Mouse (Mus musculus): ENCODE results near the gene Dnajc6. TPM values are rescaled to one million over a fixed set of nuclear protein-coding genes. Genes with fewer than 3 reads are reported as not detected.
A peak's percentile ranks its signal among the peaks of the same experiment; 100 is the strongest.

Gene Dnajc6
- polyA plus RNA-seq, 1 experiment from 2014 or later: 57.4 TPM

GRCm38 (mm10) chr4:101540516-101540915, 44.1 kb downstream of the Dnajc6 start:
- Histone ChIP-seq H3K36me3 (no peaks in the 10 kb centered on the region), H3K9me3 (replicated peaks) (no peaks in the 10 kb centered on the region), H3K4me1 (no peaks in the 10 kb centered on the region), H3K27me3 (replicated peaks) (no peaks in the 10 kb centered on the region), H3K4me2 (no peak overlapping the region), H3K27ac (replicated peaks) (no peak overlapping the region), H3K9ac (replicated peaks) (no peak overlapping the region), H3K4me3 (replicated peaks) (no peak overlapping the region)
- WGBS: 80% methylated on average over 4 of the region's 4 CpGs
- ATAC-seq (ENCODE audit: low FRiP score): no peak

GRCm38 (mm10) chr4:101549958-101550591, 53.6 kb downstream of the Dnajc6 start:
- H3K36me3 ChIP-seq: no peaks in the 10 kb centered on the region
- no peaks in the 10 kb centered on the region for H3K27me3 ChIP-seq (replicated peaks)
- peak overlapping the region; percentile 58 for H3K9ac ChIP-seq (replicated peaks)
- under 1% methylated on average over 33 of the region's 33 CpGs for WGBS
- H3K9me3 ChIP-seq (replicated peaks): no peaks in the 10 kb centered on the region
- peaks cover 28% of the 10 kb centered on the region for H3K4me1 ChIP-seq
- peak overlapping the region; percentile 94 for H3K27ac ChIP-seq (replicated peaks)
- peak; percentile 85 for ATAC-seq (ENCODE audit: low FRiP score)
- H3K4me3 ChIP-seq (replicated peaks): peak overlapping the region; percentile 56
- H3K4me2 ChIP-seq: peak overlapping the region; percentile 64

GRCm38 (mm10) chr4:101550671-101551161, 54.3 kb downstream of the Dnajc6 start:
- peak; percentile 82 for ATAC-seq (ENCODE audit: low FRiP score)
- H3K27ac ChIP-seq (replicated peaks): peak overlapping the region; percentile 94
- no peaks in the 10 kb centered on the region for H3K36me3 ChIP-seq
- H3K4me2 ChIP-seq: peak overlapping the region; percentile 64
- H3K4me3 ChIP-seq (replicated peaks): peak overlapping the region; percentile 56
- 1% methylated on average over 33 of the region's 33 CpGs for WGBS
- H3K4me1 ChIP-seq: peaks cover 28% of the 10 kb centered on the region
- H3K27me3 ChIP-seq (replicated peaks): no peaks in the 10 kb centered on the region
- H3K9ac ChIP-seq (replicated peaks): peak overlapping the region; percentile 58
- no peaks in the 10 kb centered on the region for H3K9me3 ChIP-seq (replicated peaks)

GRCm38 (mm10) chr4:101551425-101551824, 55.0 kb downstream of the Dnajc6 start:
- ATAC-seq (ENCODE audit: low FRiP score): no peak

GRCm38 (mm10) chr4:101552372-101552771, 55.9 kb downstream of the Dnajc6 start:
- Histone ChIP-seq H3K27ac (replicated peaks) (peak overlapping the region; percentile 51; the same call in 1 of the 2 replicates), H3K27me3 (replicated peaks) (no peaks in the 10 kb centered on the region), H3K36me3 (no peaks in the 10 kb centered on the region), H3K9me3 (replicated peaks) (no peaks in the 10 kb centered on the region), H3K4me3 (replicated peaks) (peak overlapping the region; percentile 56; the same call in 1 of the 2 replicates), H3K9ac (replicated peaks) (no peak overlapping the region; the same call in 1 of the 2 replicates), H3K4me2 (peak overlapping the region; percentile 64), H3K4me1 (peaks cover 28% of the 10 kb centered on the region)
- WGBS: 20% methylated on average over 5 of the region's 5 CpGs
- no peak for ATAC-seq (ENCODE audit: low FRiP score)

More at GRCm38 (mm10) chr4:101551425-101551824, 55.0 kb downstream of the Dnajc6 start:
- Histone ChIP-seq H3K4me1 (peaks cover 28% of the 10 kb centered on the region), H3K4me3 (replicated peaks) (peak overlapping the region; percentile 56), H3K9ac (replicated peaks) (peak overlapping the region; percentile 58; the same call in 1 of the 2 replicates), H3K4me2 (peak overlapping the region; percentile 64), H3K9me3 (replicated peaks) (no peaks in the 10 kb centered on the region), H3K27ac (replicated peaks) (peak overlapping the region; percentile 94), H3K36me3 (no peaks in the 10 kb centered on the region), H3K27me3 (replicated peaks) (no peaks in the 10 kb centered on the region)
- WGBS: 22% methylated on average over 4 of the region's 4 CpGs

GRCm38 (mm10) chr4:101555016-101555415, 58.6 kb downstream of the Dnajc6 start:
- no peak overlapping the region for H3K4me3 ChIP-seq (replicated peaks)
- 87% methylated on average over 4 of the region's 4 CpGs for WGBS
- no peak overlapping the region for H3K27ac ChIP-seq (replicated peaks)
- no peaks in the 10 kb centered on the region for H3K9me3 ChIP-seq (replicated peaks)
- H3K27me3 ChIP-seq (replicated peaks): no peaks in the 10 kb centered on the region
- no peak for ATAC-seq (ENCODE audit: low FRiP score)
- no peak overlapping the region for H3K9ac ChIP-seq (replicated peaks)
- no peak overlapping the region for H3K4me2 ChIP-seq
- no peaks in the 10 kb centered on the region for H3K36me3 ChIP-seq
- peaks cover 30% of the 10 kb centered on the region for H3K4me1 ChIP-seq

- Histone ChIP-seq H3K4me2 (no peak overlapping the region), H3K36me3 (no peaks in the 10 kb centered on the region), H3K4me3 (replicated peaks) (no peak overlapping the region), H3K27me3 (replicated peaks) (no peaks in the 10 kb centered on the region), H3K9ac (replicated peaks) (no peak overlapping the region), H3K4me1 (peaks cover 18% of the 10 kb centered on the region), H3K9me3 (replicated peaks) (no peaks in the 10 kb centered on the region), H3K27ac (replicated peaks) (no peak overlapping the region)
- no peak for ATAC-seq (ENCODE audit: low FRiP score)
- 72% methylated on average over 4 of the region's 4 CpGs for WGBS
Measured at GRCm38 (mm10) chr4:101560137-101560536, 63.7 kb downstream of the Dnajc6 start.

GRCm38 (mm10) chr4:101562836-101563235, 66.4 kb downstream of the Dnajc6 start:
- Histone ChIP-seq H3K27ac (replicated peaks) (no peak overlapping the region), H3K9me3 (replicated peaks) (no peaks in the 10 kb centered on the region), H3K36me3 (no peaks in the 10 kb centered on the region), H3K27me3 (replicated peaks) (no peaks in the 10 kb centered on the region), H3K9ac (replicated peaks) (no peak overlapping the region), H3K4me1 (peaks cover 16% of the 10 kb centered on the region), H3K4me2 (no peak overlapping the region), H3K4me3 (replicated peaks) (no peak overlapping the region)
- WGBS: 58% methylated on average over 7 of the region's 7 CpGs
- ATAC-seq (ENCODE audit: low FRiP score): no peak

- Histone ChIP-seq H3K27ac (replicated peaks) (no peak overlapping the region), H3K36me3 (no peaks in the 10 kb centered on the region), H3K4me3 (replicated peaks) (no peak overlapping the region), H3K4me2 (no peak overlapping the region), H3K9me3 (replicated peaks) (no peaks in the 10 kb centered on the region), H3K4me1 (peaks cover 8% of the 10 kb centered on the region; the same call in 1 of the 2 replicates), H3K9ac (replicated peaks) (no peak overlapping the region), H3K27me3 (replicated peaks) (no peaks in the 10 kb centered on the region)
- 93% methylated on average over 5 of the region's 5 CpGs for WGBS
- ATAC-seq (ENCODE audit: low FRiP score): no peak
Measured at GRCm38 (mm10) chr4:101563607-101564006, 67.2 kb downstream of the Dnajc6 start.

GRCm38 (mm10) chr4:101564746-101565417, 68.4 kb downstream of the Dnajc6 start:
- H3K9me3 ChIP-seq (replicated peaks): no peaks in the 10 kb centered on the region
- H3K4me1 ChIP-seq: peaks cover 14% of the 10 kb centered on the region
- H3K27me3 ChIP-seq (replicated peaks): no peaks in the 10 kb centered on the region
- no peak overlapping the region for H3K4me3 ChIP-seq (replicated peaks)
- no peak overlapping the region for H3K27ac ChIP-seq (replicated peaks)
- H3K9ac ChIP-seq (replicated peaks): no peak overlapping the region
- H3K4me2 ChIP-seq: no peak overlapping the region
- no peak for ATAC-seq (ENCODE audit: low FRiP score)
- H3K36me3 ChIP-seq: no peaks in the 10 kb centered on the region
- WGBS: 85% methylated on average over 4 of the region's 4 CpGs

GRCm38 (mm10) chr4:101569076-101569475, 72.6 kb downstream of the Dnajc6 start:
- WGBS: 49% methylated on average over 7 of the region's 7 CpGs
- H3K9ac ChIP-seq (replicated peaks): no peak overlapping the region
- ATAC-seq (ENCODE audit: low FRiP score): no peak; the same call in 1 of the 2 replicates

GRCm38 (mm10) chr4:101572142-101572541, 75.7 kb downstream of the Dnajc6 start:
- no peak overlapping the region for H3K4me3 ChIP-seq (replicated peaks)
- H3K4me1 ChIP-seq: peaks cover 12% of the 10 kb centered on the region; the same call in 1 of the 2 replicates
- 72% methylated on average over 2 of the region's 2 CpGs for WGBS
- no peak overlapping the region for H3K27ac ChIP-seq (replicated peaks)
- no peak overlapping the region for H3K4me2 ChIP-seq
- H3K27me3 ChIP-seq (replicated peaks): no peaks in the 10 kb centered on the region
- ATAC-seq (ENCODE audit: low FRiP score): no peak
- H3K9ac ChIP-seq (replicated peaks): no peak overlapping the region
- H3K36me3 ChIP-seq: no peaks in the 10 kb centered on the region
- no peaks in the 10 kb centered on the region for H3K9me3 ChIP-seq (replicated peaks)

More at GRCm38 (mm10) chr4:101569076-101569475, 72.6 kb downstream of the Dnajc6 start:
- Histone ChIP-seq H3K27me3 (replicated peaks) (no peaks in the 10 kb centered on the region), H3K4me1 (peaks cover 12% of the 10 kb centered on the region; the same call in 1 of the 2 replicates), H3K36me3 (no peaks in the 10 kb centered on the region), H3K27ac (replicated peaks) (0 out of 2 replicates have a peak overlapping the region, but pooled peaks have one; percentile 6), H3K4me3 (replicated peaks) (no peak overlapping the region), H3K9me3 (replicated peaks) (no peaks in the 10 kb centered on the region), H3K4me2 (no peak overlapping the region)

All from neural tube, embryonic 15.5 days (tissue).